Mouse (Mus musculus) heart, embryonic 12.5 days (tissue): ENCODE data around the gene Xiap. TPM values are rescaled to one million over a fixed set of nuclear protein-coding genes. Genes with fewer than 3 reads are reported as not detected.

ENCODE experiments used
- ATAC-seq: fragments of 200-750 bp; cut with Nextera tagmentation; 2 replicates; pipeline ENCODE4 v1.8.0; 2017; ENCODE audit warnings: moderate TSS enrichment, moderate library complexity; ENCODE audit not compliant: insufficient number of reproducible peaks, low FRiP score
- H3K27ac ChIP-seq: fragments of 300-500 bp; sonication (generic); 2 replicates; pipeline ENCODE4 v1.5.1; 2016; ENCODE audit warnings: mild to moderate bottlenecking, moderate library complexity; ENCODE audit not compliant: poor library complexity, severe bottlenecking
- H3K27me3 ChIP-seq: fragments of 300-500 bp; sonication (generic); replicated peaks from 2 replicates; pipeline ENCODE4 v1.6.1; 2016; ENCODE audit warnings: mild to moderate bottlenecking, moderate library complexity
- H3K36me3 ChIP-seq: fragments of 300-500 bp; sonication (generic); 2 replicates; pipeline ENCODE4 v1.6.1; 2016; ENCODE audit warnings: mild to moderate bottlenecking, moderate library complexity
- H3K4me1 ChIP-seq: fragments of 300-500 bp; sonication (generic); replicated peaks from 2 replicates; pipeline ENCODE4 v1.6.1; 2016; ENCODE audit warnings: mild to moderate bottlenecking
- H3K4me2 ChIP-seq: fragments of 300-500 bp; sonication (generic); 2 replicates; pipeline ENCODE4 v1.6.1; 2016; ENCODE audit warnings: mild to moderate bottlenecking, moderate library complexity
- H3K4me3 ChIP-seq: fragments of 300-500 bp; sonication (generic); 2 replicates; pipeline ENCODE4 v1.5.1; 2016; ENCODE audit warnings: mild to moderate bottlenecking
- H3K9ac ChIP-seq: fragments of 300-500 bp; sonication (generic); 2 replicates; pipeline ENCODE4 v1.6.1; 2016; ENCODE audit warnings: mild to moderate bottlenecking, moderate library complexity
- H3K9me3 ChIP-seq: fragments of 300-500 bp; sonication (generic); replicated peaks from 2 replicates; pipeline ENCODE4 v1.6.1; 2016; ENCODE audit warnings: mild to moderate bottlenecking, moderate library complexity
- whole genome bisulfite sequencing: fragments of 180-500 bp; shearing (Covaris S2); methylation state at CpG from one replicate; pipeline ENCODE4 v1.1.7; 2016; 5-methylcytosine and 5-hydroxymethylcytosine counted together
- polyA plus RNA-seq: library from polyadenylated mRNA; unstranded; fragments of >200 nt; fragmentation: Nextera tagmentation; extraction: Ambion mirVana; gene quantifications from 2 replicates; pipeline ENCODE4 v1.2.1, GENCODE M21; 2016

The Xiap gene
- polyA plus RNA-seq, 1 experiment from 2014 or later, result 11.5 TPM

DNA sequence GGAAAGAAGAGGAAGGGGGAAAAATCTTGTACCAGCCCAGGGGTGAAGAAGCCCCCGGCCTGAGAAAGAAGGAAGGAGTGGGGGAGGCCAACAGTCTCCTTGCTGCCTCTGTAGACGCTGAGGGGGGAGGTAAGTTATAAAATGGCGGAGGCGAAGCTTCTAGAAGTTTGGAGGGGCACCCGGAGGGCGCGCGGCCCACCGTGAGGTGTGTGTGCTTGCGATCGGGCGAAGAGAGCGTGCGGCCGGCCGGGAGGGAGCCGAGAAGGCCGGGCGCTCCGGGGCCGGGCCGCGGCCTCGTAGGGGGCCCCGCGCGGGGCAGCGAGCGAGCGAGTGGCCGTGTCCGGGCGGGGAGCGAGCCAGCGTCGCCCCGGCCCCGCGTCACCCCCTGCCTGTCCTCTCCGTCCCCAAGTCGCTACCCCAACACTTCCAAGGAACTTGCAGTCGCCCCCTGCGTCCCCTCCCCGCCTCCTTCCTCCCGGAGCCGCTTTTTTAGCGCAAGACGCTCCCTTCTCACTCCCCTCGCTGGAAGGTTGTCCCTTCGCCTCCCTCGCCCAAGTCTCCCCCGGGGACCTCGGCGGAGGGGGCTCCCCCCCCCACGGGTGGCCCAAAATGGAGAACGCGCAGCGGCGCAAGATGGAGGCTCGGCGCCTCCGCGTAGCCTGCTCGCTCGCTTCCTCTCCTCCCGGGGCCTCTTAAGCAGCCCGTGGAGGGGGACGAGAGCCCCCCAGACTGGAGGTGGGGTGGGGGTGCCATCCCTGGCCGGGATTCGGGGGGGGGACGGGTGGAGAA, 90.3 kb downstream of the Xiap start:
- no peaks in the 10 kb centered on the region for H3K27me3 ChIP-seq
- peak overlapping the region; percentile 98 for H3K9ac ChIP-seq
- H3K9me3 ChIP-seq, result 0 out of 2 replicates have a peak, but pooled peaks cover 3% of the 10 kb centered on the region
- H3K27ac ChIP-seq, result peak overlapping the region; percentile 100
- WGBS, result 24% methylated on average over 66 of the region's 71 CpGs
- 0 out of 2 replicates have a peak, but pooled peaks cover 7% of the 10 kb centered on the region for H3K4me1 ChIP-seq
- no peaks in the 10 kb centered on the region for H3K36me3 ChIP-seq
- peak overlapping the region; percentile 81 for H3K4me3 ChIP-seq
- H3K4me2 ChIP-seq, result peak overlapping the region; percentile 55
- peak; percentile 49 for ATAC-seq

DNA sequence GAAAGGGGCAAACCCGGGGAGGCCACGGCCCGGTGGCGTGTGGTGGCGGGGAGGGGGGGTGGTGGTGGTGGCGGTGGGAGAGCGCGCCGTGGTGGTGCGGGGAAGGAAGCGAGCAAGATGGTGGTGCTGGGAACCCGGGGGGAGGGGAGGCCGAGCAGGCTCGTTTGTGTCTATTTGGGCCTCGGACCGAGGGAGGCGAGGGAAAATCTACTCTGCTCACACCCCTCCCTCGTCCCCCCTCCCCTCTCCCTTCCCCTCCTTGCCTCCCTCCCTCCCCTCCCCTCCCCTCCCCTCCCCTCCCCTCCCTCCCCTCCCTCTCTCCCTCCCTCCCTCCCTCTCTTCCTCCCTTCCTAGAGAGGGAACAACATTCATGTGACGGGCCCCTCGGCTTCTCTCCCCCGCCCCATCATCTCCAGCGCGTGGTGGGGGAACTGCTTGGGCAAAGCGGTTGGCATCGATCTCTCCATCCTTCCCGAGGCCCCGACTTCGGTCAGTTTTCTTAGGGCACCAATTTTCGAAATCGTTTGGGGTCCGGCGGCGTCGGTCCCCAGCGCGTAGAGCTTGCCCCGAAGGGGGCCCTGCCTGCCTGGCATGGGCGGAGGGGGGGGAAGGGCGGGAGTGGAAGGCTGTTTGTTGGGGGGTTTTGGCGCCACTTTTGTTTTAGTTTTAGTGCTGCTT, 91.0 kb downstream of the Xiap start:
- ATAC-seq, result peak; percentile 74
- Histone ChIP-seq H3K27me3 (no peaks in the 10 kb centered on the region), H3K4me2 (peak overlapping the region; percentile 55), H3K9ac (peak overlapping the region; percentile 98), H3K36me3 (no peaks in the 10 kb centered on the region), H3K4me3 (peak overlapping the region; percentile 81), H3K9me3 (0 out of 2 replicates have a peak, but pooled peaks cover 3% of the 10 kb centered on the region), H3K27ac (peak overlapping the region; percentile 100), H3K4me1 (0 out of 2 replicates have a peak, but pooled peaks cover 7% of the 10 kb centered on the region)
- WGBS, result 18% methylated on average over 20 of the region's 40 CpGs

DNA sequence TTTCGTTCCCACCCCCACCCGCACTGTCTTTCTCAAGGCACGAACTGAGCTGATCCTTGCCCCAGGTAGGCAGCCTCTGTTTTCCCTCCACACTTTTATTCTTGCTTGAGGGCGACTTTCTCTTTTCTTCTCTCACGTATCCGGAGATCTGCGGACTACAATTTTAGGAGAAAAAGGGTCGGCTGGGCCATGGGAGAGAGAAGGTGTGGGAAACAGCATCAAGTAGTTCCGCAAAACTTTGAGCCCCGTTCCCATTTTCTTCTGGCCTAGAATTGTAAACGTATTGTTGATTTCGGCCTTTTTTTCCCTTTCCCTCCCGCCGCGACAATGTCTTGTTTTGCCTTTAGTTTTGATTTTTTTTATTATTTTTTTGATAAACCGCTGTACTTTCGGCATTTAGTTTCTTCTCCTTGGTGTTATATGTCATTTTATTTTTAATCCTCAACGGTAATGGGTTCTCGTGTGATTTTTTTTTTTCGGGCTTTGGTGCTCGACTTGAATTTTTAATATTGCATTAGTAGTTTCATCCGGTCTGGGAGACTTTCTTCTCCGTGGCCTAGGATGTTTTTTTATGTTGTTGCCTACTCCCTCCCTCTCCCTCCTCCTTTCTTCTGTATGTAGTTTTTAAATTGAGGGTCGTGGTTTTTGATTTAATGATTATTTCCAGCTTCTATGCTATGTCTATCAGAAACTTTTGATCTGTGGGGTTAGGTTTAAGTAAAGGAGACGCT, 91.7 kb downstream of the Xiap start:
- H3K9ac ChIP-seq, result peak overlapping the region; percentile 75
- H3K9me3 ChIP-seq, result 0 out of 2 replicates have a peak, but pooled peaks cover 3% of the 10 kb centered on the region
- WGBS, result 9% methylated on average over 25 of the region's 25 CpGs
- H3K4me2 ChIP-seq, result peak overlapping the region; percentile 60
- H3K27ac ChIP-seq, result peak overlapping the region; percentile 100
- ATAC-seq, result no peak
- no peaks in the 10 kb centered on the region for H3K36me3 ChIP-seq
- peak overlapping the region; percentile 81 for H3K4me3 ChIP-seq
- no peaks in the 10 kb centered on the region for H3K27me3 ChIP-seq
- 0 out of 2 replicates have a peak, but pooled peaks cover 7% of the 10 kb centered on the region for H3K4me1 ChIP-seq

DNA sequence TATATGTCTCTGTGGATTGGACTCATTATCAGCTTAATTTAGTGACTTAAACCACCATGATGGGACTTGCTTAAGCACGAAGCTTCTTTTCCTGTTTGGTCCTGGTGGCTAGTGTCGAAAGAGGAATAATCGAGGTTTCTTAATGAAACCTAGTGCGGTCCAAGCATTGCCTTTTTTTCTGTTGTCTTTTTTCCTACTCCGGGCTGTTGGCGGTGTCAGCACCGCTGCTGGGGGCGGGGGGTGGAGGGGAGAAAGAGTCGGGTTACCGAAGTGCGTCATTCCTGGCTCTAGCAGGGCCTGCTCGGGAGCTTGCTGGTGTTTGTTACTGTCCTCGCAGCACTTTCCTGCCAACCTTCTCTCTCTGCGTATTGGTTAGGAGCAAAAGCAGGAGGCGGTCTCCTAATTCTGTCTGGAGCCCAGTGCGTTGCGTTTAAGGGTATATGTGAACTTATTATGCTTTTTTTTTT, 92.5 kb downstream of the Xiap start:
- peak overlapping the region; percentile 60 for H3K4me2 ChIP-seq
- 7% methylated on average over 17 of the region's 17 CpGs for WGBS
- 0 out of 2 replicates have a peak, but pooled peaks cover 3% of the 10 kb centered on the region for H3K9me3 ChIP-seq
- peak overlapping the region; percentile 75 for H3K9ac ChIP-seq
- H3K4me3 ChIP-seq, result peak overlapping the region; percentile 81
- 0 out of 2 replicates have a peak, but pooled peaks cover 7% of the 10 kb centered on the region for H3K4me1 ChIP-seq
- ATAC-seq, result peak; percentile 76
- H3K27me3 ChIP-seq, result no peaks in the 10 kb centered on the region
- H3K36me3 ChIP-seq, result no peaks in the 10 kb centered on the region
- peak overlapping the region; percentile 100 for H3K27ac ChIP-seq

DNA sequence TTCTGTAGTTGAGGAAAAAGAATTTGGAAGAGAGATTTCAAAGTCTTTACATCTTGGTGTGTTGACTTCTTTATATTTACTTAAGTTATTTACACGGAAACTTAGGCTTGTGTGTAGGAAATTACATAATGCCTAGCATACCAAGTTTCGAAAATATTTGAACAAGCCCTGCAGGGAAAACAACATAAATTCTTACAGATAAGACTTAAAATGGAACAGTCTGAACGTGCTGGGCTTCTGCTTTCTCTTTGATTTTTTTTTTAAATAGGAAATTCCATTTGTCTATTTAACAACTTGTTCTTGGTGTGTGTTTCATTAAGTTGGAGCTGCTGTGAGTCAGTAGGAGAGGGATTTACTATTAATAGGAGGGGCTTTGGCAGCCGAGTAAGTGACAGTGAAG, 93.6 kb downstream of the Xiap start:
- Histone ChIP-seq H3K27ac (peak overlapping the region; percentile 54; the same call in 1 of the 2 replicates), H3K4me2 (peak overlapping the region; percentile 66), H3K4me3 (peak overlapping the region; percentile 81), H3K9me3 (0 out of 2 replicates have a peak, but pooled peaks cover 3% of the 10 kb centered on the region), H3K4me1 (0 out of 2 replicates have a peak, but pooled peaks cover 5% of the 10 kb centered on the region), H3K9ac (peak overlapping the region; percentile 60), H3K36me3 (no peaks in the 10 kb centered on the region), H3K27me3 (no peaks in the 10 kb centered on the region)
- no peak for ATAC-seq
- WGBS, result 15% methylated on average over 4 of the region's 4 CpGs

Other genes starting within 250 kb of the Xiap start
- gene Thoc2, start 139.0 kb upstream of the Xiap start, polyA plus RNA-seq, result 69.0 TPM in 2 replicates
- 42.7 and 48.2 TPM in 2 replicates for gene Stag2, start 89.6 kb downstream of the Xiap start, polyA plus RNA-seq